Mouse (Mus musculus) ES-E14 (cell line): ENCODE data around the gene Inka1.

Source experiments
- HCFC1 ChIP-seq: IDR thresholded peaks from 2 replicates; pipeline ENCODE4 v1.6.1; 2012; ENCODE audit warnings: low read length, inconsistent platforms, borderline replicate concordance; ENCODE audit not compliant: insufficient read depth
- MAFK ChIP-seq: IDR thresholded peaks from 2 replicates; pipeline ENCODE4 v1.6.1; 2014; ENCODE audit warnings: mild to moderate bottlenecking, low read depth, low read length, inconsistent platforms; ENCODE audit not compliant: insufficient read depth

GRCm38 (mm10) chr9:107984754-107985055, 974 bp downstream of the Inka1 start:
- TF ChIP-seq HCFC1 (no peak), MAFK (no peak)
